Mouse (Mus musculus) cerebellum, adult 8-10 months (tissue): Measurements from ENCODE around the gene Pigs.

Source experiments
- DNase-seq: peaks from one replicate; pipeline ENCODE4 v3.0.0; 2022

Pigs gene

DNA sequence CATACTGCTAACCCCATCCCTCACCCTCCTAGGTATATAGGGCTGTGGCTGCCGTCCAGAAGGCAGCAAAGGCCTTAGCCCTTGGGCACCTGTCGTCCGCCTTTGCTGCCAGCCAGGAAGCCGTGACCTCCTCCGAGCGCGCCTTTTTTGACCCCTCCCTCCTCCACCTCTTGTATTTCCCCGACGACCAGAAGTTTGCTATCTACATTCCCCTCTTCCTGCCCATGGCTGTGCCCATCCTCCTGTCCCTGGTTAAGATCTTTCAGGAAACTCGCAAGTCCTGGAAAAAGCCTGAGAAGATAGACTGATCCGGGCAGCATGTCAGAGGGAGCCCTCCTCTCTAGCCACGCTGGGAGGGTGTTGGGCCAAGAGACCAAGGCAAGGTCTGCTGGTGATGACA is 13.5 kb downstream of the Pigs start:
- DNase-seq = no peak

DNA sequence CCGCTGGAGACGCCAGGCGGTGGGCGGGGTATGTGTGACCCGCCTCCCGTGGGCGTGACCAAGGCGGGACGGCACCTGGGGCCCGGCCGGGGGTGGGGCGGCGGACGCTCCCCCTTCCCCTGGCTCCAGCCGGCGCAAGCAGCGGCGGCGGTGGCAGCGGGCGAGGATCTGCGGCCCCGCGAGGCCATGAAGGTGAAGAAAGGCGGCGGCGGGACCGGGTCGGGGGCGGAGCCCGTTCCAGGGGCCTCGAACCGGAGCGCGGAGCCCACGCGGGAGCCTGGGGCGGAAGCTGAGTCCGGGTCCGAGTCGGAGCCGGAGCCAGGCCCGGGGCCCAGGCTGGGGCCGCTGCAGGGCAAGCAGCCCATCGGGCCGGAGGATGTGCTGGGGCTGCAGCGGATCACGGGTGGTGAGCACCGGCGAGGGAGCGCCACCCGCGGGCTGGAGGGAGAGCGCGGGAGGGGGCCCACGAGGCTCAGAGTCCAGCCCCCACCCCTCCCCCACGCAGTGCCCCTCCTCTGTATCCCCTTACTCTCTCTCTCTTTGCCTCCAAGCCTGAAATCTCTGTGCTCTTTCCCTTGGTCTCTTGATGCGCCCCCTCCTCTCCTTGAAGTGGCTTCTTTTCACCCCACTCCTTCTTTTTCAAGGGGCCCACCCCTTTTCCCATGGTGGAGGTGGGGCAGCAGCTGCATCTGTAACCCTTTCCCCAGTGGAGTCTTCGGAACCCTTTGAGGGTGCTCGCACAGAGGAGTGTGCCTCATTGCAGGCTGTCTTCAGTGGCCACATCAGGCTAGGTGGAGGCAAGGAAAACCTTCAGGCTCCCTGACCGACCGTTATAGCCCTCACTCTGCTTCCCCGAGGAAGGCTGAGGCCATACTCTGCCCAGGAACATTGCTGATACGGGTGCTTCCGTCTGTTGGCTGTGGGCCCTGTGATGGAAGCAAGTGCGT is 15.4 kb downstream of the Pigs start, which contains the start of gene Unc119:
Gene Unc119 (plus strand): TSS at position 102 of the 947 bp plus-strand sequence.
- peak; percentile 75 for DNase-seq

DNA sequence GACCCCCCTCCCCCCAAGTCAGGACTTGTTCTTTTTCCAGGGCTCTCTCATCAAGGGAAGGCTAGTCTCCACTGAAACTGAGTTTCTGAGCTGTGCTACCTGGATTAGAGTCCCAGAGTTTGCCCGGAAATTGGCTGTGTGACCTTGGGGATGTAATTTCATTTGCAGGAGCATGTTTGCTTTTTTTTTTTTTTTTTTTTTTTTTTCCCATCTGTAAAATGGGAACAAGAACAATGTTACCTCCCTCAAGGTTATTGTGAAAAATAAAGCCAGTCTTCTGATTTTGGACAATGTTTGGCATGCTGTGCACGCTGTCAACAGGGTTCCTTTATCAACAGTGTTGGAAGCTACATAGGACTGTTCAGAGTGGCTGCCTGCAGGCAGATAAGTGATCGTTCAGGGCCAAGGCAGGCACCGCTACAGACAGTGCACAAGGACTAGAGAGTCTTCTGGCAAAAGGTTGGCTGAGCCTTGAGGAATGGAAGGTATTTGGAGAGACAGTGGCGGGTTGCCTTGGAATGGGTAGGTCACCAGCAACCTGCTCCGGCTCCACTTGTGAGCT is 16.2 kb downstream of the Pigs start:
- no peak for DNase-seq

DNA sequence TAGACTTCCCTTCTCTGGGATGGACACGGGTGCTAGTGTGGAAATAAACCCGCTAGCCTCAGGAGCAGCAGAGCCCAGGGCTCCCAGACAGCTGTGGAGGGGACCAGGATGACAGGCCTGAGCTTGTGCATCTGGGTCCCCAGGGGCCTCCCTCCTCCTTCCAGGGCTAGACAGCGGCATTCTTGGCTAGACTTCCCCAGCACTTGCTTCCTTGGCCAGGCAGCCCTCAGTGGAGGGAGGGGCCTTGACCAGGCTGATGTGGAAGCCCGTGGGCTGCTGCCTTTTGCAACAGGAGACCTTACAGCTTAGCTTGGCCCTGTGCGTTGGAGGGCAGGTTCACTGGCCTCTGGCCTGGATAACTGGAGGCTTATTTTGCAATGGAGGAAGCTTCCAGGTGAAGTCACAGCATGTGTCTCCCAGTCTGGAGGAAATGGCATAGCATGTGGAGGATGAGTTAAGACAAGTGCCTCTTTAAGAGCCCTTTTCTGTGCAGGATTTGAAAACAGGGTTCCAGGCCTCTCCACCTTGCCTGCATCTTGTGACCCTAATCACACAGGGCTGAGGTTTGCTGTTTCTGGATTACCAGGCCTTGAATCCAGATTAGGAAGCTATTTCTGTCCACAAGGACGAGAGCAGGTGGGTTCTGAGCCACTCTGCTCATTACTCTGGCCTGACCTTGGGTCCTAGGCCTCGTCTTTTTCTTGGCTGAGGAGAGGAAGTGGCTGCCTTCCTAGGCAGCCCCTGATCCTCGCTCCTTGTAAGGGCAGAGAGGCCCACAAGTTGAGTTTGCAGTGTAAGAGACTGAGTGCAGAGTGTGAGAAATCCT is 16.9 kb downstream of the Pigs start:
- DNase-seq = no peak

DNA sequence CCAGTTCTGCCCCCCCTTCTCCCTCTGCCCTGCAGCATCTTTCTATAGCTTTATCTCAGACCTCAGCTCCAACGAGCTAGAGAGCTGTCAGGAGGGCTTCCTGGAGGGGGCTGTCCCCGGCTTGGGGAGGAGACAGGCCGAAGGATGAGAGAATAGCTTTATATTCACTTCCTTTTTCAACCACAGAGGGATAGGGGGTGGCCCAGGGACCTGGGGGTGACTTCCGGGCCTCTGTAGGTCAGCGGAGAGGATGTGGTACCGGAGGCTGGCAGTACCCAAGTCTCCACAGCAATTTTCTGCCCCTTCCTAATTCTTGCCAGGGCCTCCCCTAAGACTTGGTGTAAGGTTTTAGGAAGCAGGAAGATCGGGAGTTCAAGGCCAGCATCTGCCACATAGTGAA is 17.6 kb downstream of the Pigs start:
- DNase-seq = no peak

DNA sequence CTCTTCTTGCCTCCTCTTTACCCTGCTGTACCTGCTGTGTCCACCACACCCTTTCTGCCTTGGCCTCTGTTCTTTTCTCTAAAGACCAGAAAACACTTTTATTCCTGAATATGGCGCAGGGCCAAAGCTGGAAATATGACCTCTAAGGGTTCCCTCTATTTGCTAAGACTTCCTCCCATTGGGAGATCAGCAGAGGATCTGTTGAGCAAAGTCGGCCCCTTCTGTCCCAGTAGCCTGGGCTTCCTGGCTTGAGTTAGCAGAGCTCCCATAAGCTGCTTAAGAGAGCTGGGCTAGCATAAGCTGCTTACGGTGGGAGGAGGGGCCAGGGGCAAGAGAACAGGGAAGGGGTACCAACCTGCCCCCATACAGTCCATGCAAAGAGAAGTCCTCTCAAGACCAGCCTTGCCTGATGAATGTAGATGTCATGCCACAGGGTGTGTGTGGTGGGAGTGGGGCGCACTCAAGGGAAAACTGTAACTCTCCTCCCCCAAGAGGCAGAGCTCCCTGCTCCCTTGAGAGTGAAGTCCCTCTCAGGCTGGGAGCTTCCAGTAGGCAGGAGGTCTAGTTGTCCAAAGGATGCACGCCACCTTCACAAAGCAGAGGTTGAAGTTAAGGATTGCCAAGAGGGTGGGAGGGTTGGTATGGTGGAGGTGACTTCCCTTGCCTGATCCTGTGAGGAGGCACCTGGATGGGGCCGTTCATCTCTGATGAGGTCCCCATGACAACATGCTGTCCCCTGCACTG is 18.3 kb downstream of the Pigs start:
- DNase-seq = no peak

DNA sequence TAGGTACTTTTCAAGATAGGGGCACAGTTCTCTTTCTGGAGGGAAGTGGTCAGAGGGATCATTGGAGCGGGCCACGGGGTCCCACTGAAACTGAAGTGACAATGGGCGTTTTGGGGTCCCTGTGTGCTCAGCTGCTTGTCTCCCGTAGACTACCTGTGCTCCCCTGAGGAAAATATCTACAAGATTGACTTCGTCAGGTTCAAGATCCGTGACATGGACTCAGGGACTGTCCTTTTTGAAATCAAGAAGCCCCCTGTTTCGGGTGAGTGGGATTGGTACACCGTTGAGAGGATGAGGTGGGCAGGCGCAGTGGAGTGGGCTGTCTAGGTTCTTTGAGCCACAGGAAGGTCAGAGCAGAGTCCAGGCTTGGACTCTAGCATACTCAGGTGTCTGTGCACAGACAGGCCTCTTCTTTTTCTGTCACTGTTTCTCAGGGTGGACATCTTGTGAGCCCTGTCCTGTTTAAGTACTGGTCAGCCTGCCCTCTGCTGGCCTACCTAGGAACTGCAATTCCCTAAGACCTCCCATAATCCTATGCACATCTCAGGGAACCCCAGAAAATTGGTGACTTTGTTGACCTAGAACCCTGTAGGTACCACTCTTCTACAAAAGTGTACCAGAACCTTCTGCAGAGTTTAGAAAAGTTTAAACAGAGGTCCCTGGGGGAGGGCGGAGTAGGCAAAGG is 19.0 kb downstream of the Pigs start:
- DNase-seq = peak; percentile 77

DNA sequence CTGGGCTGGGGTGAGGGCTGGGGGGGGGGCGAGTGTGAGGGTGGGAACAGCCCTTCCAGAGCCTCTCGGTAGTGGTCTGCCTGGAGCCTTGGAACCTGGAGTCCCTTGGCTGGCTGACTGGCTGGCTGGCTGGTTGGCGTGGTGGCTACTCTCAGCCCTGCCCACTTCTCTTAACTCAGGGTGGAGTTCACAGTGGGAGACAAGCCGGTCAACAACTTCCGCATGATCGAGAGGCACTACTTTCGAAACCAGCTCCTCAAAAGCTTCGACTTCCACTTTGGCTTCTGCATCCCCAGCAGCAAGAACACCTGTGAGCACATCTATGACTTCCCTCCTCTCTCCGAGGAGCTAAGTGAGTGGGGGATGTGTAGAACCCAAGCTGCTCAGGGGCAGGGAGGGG is 19.7 kb downstream of the Pigs start:
- DNase-seq = no peak

DNA sequence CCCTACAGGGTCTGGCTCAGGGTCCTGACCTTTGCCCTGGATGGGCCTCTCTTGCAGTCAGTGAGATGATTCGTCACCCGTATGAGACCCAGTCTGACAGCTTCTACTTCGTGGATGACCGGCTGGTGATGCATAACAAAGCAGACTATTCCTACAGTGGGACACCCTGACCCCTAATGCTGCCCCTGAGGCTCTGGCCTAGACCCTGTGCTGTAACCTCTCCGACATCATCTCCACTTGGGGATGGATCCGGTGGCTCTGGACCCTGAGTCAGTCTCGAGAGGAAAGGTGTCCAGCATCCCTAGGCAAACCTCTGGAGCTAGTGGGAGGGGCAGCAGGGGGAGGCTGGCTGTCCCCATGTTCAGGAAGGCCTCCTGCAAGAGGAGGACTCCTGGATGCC is 20.3 kb downstream of the Pigs start:
- DNase-seq = no peak

DNA sequence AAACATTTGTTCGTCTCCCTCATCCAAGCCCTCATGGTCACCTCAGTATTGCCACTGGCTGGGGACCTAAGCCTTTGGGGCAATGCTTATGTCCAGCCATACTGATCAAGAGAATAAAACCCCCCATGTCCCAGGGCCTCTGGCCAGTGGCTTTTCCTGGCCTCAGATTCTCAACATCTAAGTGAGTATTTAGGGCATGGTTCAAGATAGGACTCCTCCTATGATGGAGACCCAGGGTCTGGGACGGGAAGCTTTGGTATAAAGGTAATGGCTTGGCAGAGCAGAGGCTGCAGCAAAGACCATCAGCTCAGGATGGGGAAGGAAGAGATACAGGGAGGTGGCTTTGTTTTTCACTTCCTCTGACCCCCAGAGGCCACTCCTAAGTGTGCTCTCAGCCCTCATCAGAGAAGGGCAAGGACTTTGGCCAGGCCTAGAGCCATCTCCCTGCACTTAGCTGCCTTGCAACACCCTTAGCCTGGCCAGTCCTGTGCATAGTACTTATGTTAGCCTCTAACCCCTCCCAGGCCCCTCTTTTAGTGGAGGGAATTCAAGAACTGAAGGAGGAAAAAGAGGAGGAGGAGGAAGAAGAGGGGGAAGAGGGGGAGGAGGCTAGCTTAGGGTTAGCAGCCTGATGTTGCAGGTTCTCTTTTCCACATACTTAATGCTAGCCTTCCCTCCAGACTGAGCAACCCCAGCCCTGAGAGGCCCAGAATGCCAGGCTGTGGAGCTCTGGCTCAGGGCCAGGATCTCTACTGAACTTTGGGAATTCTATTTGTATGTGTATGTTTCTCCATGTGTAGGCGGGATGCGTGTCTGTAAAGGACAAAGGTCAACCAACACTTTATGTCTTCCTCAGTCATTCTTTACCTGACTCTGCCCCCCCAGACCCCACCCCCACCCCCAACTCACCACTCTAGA is 21.5 kb downstream of the Pigs start:
- no peak for DNase-seq

DNA sequence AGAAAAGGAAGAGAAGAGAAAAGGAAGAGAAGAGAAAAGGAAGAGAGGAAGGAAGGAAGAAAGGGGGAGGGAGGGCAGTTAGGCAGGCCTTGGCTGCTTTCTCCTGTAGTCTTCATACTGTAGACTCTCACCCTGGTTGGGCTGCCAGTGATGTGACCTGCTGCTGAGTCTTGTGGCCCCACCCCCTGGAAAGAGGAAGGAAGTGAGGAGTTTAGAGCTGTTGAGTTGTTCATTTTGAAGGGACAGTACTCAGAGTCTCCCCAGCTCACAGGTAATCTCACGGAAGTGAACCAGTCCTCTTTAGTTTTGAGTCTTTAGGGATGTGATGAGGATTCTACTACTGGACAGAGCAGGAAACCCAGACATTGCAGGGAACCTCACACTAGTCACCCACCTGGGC is 24.9 kb downstream of the Pigs start:
- DNase-seq = no peak

DNA sequence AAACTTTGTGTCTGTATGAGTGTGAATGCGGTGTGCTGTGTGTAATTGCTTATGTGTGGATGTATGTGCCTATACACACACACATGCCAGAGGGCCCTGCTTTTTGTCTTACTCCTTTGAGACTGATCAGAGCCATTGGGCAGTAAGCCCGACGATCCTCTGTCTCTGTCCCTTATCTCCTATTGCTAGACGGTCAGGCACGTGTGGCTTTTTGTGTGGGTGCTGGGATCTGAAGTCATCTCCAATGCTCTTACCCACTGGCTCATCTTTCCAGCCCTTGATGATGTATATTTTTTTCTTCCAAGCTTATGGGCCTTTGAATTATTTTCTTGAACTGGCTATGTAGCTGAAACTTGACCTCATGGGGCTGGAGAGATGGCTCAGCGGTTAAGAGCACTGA is 26.7 kb downstream of the Pigs start:
- no peak for DNase-seq

DNA sequence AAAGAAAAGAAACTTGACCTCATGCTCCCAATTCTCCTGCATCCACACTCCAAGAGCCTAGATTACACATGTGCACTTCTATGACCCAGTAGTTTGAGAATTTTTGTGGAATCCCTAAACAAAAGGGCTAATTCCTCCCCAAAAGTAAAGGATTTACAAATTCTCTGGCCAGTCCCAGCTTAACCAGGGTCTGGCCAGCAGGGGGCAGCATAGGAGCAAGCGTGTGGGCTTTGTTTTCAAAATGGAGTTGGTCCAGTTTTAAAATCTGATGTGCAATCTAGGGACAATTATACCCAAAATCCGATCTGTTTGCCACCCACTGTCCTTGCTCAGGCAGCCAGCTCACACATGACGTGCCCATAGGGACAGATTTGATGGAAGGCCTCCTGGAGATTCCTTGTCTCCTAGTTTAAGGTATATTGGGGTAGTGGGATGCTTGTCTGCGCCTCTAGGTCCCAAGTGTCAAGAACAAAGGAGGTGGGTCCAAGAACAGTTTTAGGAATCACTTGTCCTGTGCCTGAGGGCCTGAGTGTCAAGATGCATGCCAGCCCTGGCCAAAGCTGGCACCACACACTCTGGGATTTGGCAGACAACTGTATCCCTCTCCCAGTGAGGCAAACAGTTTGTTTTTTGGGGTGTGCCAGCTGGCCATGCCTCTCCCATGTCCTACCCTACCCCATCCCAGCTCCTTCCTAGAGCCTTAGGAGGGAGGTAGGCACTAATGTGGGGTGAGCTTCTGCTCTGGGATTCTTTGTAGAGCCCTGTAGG is 27.4 kb downstream of the Pigs start:
- DNase-seq = peak; percentile 68

DNA sequence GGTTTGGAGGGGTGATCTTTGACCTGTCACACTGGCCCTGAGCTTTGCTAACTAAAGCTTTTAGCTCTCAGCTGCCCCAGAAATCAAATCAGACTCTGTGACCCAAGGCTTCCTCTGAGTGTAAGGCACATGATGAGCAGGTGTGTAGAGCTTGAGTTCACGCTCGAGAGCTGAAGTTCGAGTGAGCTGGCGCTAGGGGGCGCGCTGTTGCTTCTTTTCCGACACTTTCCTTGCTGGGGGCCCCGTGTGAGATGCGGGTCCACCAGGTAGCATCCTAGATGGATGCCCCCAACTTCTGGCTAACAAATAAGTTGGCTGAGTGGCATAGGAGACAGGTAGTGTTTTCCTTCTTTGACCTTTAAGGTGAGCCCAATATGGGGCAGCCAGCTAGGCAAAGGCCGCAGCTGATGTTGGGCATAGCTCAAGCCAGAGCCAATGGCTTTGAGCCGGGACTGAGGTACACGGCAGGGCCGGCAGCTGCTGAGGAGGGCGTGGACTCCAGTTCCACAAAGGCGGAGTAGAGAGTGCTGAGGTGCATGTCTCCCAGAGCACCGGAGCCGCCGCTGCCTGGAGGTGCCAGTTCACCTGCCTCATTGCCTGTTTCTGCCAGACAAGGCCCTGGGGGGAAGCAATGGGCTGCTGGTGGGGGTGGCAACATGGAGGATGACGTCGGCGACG is 30.3 kb downstream of the Pigs start:
- DNase-seq = no peak

DNA sequence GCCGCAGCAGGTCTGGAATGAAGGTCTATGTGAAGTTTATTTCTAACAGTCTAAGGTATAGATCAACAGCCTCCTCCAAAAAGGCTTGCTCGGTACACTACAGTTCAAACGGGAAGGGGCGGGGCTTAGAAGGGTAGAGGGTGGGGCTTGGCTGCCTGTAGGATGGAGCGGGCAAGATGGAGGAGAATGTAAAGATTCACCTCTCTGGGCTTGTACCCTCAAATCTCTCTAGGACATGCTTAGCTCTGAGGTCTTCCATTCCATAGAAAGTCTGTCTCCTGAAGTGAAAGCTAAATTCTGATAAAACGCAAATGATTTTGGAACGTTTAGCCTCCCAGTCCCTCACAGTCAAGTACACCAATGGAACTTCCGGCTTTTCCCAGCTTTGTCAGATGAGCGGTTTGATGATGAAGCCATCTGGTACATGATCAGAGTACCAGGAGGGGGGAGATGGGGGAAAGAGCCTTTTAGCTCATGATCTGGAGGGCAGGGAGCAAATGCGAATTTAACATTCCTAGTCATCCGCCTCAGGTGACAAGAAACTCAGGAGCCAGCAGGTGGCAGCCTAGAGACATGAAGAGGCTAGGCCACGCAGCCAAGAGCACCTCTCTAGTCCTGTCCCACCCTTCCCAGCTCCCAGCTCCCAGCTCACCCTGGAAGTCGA is 32.0 kb downstream of the Pigs start:
- peak; percentile 68 for DNase-seq

DNA sequence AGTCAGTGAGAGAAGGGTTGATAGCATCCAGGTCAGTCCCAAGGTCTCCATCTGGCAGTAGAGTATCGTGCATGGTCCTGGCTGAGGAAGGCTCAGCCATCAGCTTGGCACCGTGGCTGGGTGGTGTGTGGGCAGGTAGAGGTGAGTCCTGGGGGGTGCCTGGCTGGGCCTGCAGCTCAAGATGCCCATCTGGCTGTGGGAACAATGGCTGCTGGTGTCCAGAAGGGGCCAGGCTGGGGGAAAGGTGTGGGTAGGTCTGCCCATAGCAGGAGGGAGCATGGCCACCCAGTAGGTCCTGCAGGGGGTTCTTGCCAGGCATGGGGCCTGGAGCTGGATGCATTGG is 32.5 kb downstream of the Pigs start:
- no peak for DNase-seq

DNA sequence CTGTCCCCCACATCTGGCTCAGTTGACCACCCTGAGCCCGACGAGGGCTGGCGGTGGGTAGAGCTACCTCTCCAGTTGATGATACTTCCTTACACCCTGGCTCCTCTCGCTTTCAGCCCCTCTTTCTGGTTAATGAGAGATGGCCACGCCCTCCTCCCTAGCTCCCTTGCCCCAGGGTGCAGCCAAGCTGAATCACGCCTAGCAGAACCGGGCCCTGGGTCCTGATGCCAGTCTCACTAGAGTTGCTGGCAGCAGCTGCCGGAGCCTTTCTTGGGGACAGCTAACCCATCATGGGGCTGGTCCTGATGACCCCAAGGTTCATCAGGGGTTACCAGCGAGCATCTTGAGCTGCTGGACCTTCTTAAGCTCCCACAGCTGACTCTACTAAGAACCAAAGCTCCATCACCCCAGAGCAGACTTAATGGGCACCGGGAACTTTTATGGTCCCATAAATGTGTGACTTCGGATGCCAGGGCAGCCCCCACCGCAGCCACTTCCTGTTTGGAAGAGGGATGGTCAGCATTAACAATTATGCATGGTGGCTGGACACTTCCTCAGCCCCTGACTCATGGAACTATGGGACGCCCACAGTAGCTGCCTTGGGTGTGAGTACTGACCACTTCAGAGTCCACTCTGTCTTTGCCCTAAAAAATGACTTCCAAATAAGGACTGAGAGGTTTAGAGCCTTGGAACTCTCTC is 35.2 kb downstream of the Pigs start:
- no peak for DNase-seq

DNA sequence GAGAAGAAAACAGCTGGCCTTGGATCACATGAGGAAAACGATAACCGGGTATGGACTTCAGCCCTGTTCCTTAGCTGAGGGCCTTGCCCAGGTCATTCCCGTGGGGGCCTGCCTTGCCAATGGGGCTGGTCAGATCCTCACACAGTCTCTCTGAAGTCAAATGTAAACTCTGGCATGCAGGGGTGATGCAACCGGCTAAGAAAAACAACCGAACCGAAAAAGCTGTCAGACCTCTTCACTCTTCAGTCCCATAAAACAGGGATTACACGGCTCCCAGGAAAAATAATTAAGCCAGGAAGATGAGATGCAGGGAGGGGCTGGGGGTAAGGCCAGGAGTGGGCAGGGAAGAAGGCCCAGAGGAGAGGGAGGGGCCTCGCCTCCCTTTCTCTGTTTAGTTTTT is 35.9 kb downstream of the Pigs start:
- DNase-seq = no peak
